Mouse (Mus musculus): ENCODE results near the gene 4930404N11Rik. TPM values are rescaled to one million over a fixed set of nuclear protein-coding genes. Genes with fewer than 3 reads are reported as not detected.
A peak's percentile ranks its signal among the peaks of the same experiment; 100 is the strongest.

4930404N11Rik gene
- polyA plus RNA-seq, 1 experiment from 2014 or later = 0.94 TPM

- under 1% methylated on average over 38 of the region's 38 CpGs for WGBS (ENCODE audit: insufficient replicate concordance)
- DNase-seq (peak; percentile 96), ATAC-seq (no peak)
- Histone ChIP-seq H3K36me3 (replicated peaks; ENCODE audit: insufficient read depth, low read length) (peaks cover 35% of the 10 kb centered on the region), H3K4me3 (ENCODE audit: low read depth, low read length) (peak overlapping the region; percentile 75), H3K9me3 (ENCODE audit: low read length) (no peaks in the 10 kb centered on the region), H3K9ac (replicated peaks) (peak overlapping the region; percentile 66), H3K4me2 (ENCODE audit: low read depth, low read length) (peak overlapping the region; percentile 88), H3K4me1 (ENCODE audit: insufficient read depth) (peaks cover 39% of the 10 kb centered on the region), H3K27ac (ENCODE audit: low read depth) (peak overlapping the region; percentile 89), H3K27me3 (ENCODE audit: insufficient read depth, low read length) (no peaks in the 10 kb centered on the region)
- TF ChIP-seq CTCF (IDR thresholded peaks at IDR 0.05; ENCODE audit: low read depth) (no peak), EP300 (IDR thresholded peaks at IDR 0.05; ENCODE audit: low read depth) (no peak)
Observed at GRCm38 (mm10) chr10:81319741-81320549, 45.7 kb downstream of the 4930404N11Rik start.

DNA sequence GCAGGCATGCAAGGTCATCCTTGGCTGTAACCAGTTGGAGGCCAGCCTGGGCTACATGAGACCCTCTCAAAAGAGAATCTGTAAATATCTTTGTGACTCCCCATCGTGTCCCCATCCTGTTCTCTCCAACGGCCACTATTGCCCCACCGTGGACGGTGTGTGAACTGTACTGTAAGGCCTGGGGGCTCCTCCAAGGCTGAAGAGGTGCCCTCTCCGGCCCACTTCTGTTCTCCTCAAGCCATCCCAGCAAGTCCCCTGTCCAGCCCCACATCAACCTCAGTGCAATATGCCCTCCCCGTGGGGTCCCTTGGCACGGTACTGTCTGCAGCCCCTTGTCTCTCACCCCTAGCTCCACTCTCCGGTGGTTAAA, 46.3 kb downstream of the 4930404N11Rik start:
- Histone ChIP-seq H3K36me3 (replicated peaks; ENCODE audit: insufficient read depth, low read length) (peaks cover 33% of the 10 kb centered on the region), H3K4me2 (ENCODE audit: low read depth, low read length) (peak overlapping the region; percentile 88), H3K9ac (replicated peaks) (peak overlapping the region; percentile 66), H3K4me3 (ENCODE audit: low read depth, low read length) (peak overlapping the region; percentile 75), H3K4me1 (ENCODE audit: insufficient read depth) (peaks cover 39% of the 10 kb centered on the region), H3K27me3 (ENCODE audit: insufficient read depth, low read length) (no peaks in the 10 kb centered on the region), H3K9me3 (ENCODE audit: low read length) (no peaks in the 10 kb centered on the region), H3K27ac (ENCODE audit: low read depth) (peak overlapping the region; percentile 89)
- no peak for ATAC-seq
- TF ChIP-seq CTCF (IDR thresholded peaks at IDR 0.05; ENCODE audit: low read depth) (peak; percentile 36), EP300 (IDR thresholded peaks at IDR 0.05; ENCODE audit: low read depth) (no peak)
- DNase-seq = no peak
- 43% methylated on average over 8 of the region's 8 CpGs for WGBS (ENCODE audit: insufficient replicate concordance)

GRCm38 (mm10) chr10:81318589-81319329, 46.9 kb downstream of the 4930404N11Rik start:
- Histone ChIP-seq H3K4me2 (ENCODE audit: low read depth, low read length) (0 out of 2 replicates have a peak overlapping the region, but pooled peaks have one; percentile 88), H3K9me3 (ENCODE audit: low read length) (no peaks in the 10 kb centered on the region), H3K4me1 (ENCODE audit: insufficient read depth) (peaks cover 39% of the 10 kb centered on the region), H3K27ac (ENCODE audit: low read depth) (peak overlapping the region; percentile 56; the same call in 1 of the 2 replicates), H3K36me3 (replicated peaks; ENCODE audit: insufficient read depth, low read length) (peaks cover 30% of the 10 kb centered on the region), H3K9ac (replicated peaks) (no peak overlapping the region), H3K4me3 (ENCODE audit: low read depth, low read length) (no peak overlapping the region), H3K27me3 (ENCODE audit: insufficient read depth, low read length) (no peaks in the 10 kb centered on the region)
- 72% methylated on average over 13 of the region's 13 CpGs for WGBS (ENCODE audit: insufficient replicate concordance)
- DNase-seq (peak; percentile 77), ATAC-seq (no peak)
- TF ChIP-seq CTCF (IDR thresholded peaks at IDR 0.05; ENCODE audit: low read depth) = no peak
- no peak for TF ChIP-seq EP300 (IDR thresholded peaks at IDR 0.05; ENCODE audit: low read depth)

DNA sequence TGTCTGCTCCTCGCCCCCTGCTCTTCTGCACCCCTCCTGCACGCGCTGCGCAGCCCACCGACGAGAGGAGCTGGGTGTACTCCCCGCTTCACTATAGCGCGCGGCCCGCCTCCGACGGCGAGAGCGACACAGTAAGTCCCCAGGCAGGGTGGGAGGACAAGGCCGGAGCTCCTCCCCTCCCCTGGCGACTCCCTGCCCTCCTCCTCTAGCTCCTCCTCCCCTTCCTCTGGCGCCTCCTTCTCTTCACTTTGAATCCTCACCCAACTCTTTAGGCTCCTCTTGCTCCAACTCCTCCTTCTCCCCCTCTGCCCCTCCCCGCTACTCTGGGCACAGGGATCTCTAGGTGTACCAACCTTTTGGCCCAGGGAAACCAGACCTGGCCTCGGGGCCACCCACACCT, 48.3 kb downstream of the 4930404N11Rik start:
- WGBS (ENCODE audit: insufficient replicate concordance) = 38% methylated on average over 20 of the region's 20 CpGs
- Histone ChIP-seq H3K27me3 (ENCODE audit: insufficient read depth, low read length) (no peaks in the 10 kb centered on the region), H3K27ac (ENCODE audit: low read depth) (no peak overlapping the region), H3K9ac (replicated peaks) (no peak overlapping the region), H3K36me3 (replicated peaks; ENCODE audit: insufficient read depth, low read length) (peaks cover 27% of the 10 kb centered on the region), H3K4me3 (ENCODE audit: low read depth, low read length) (no peak overlapping the region), H3K9me3 (ENCODE audit: low read length) (no peaks in the 10 kb centered on the region), H3K4me2 (ENCODE audit: low read depth, low read length) (peak overlapping the region; percentile 60), H3K4me1 (ENCODE audit: insufficient read depth) (peaks cover 39% of the 10 kb centered on the region)
- ATAC-seq = no peak
- TF ChIP-seq EP300 (IDR thresholded peaks at IDR 0.05; ENCODE audit: low read depth) = no peak
- TF ChIP-seq CTCF (IDR thresholded peaks at IDR 0.05; ENCODE audit: low read depth) = no peak
- peak; percentile 62 for DNase-seq

- Histone ChIP-seq H3K27me3 (ENCODE audit: insufficient read depth, low read length) (no peaks in the 10 kb centered on the region), H3K4me1 (ENCODE audit: insufficient read depth) (peaks cover 33% of the 10 kb centered on the region), H3K4me3 (ENCODE audit: low read depth, low read length) (no peak overlapping the region), H3K27ac (ENCODE audit: low read depth) (no peak overlapping the region), H3K9ac (replicated peaks) (peak overlapping the region; percentile 35; the same call in 1 of the 2 replicates), H3K4me2 (ENCODE audit: low read depth, low read length) (peak overlapping the region; percentile 60), H3K9me3 (ENCODE audit: low read length) (no peaks in the 10 kb centered on the region), H3K36me3 (replicated peaks; ENCODE audit: insufficient read depth, low read length) (peaks cover 31% of the 10 kb centered on the region)
- DNase-seq (no peak), ATAC-seq (no peak)
- 72% methylated on average over 14 of the region's 16 CpGs for WGBS (ENCODE audit: insufficient replicate concordance)
- peak; percentile 62 for TF ChIP-seq CTCF (IDR thresholded peaks at IDR 0.05; ENCODE audit: low read depth)
- no peak for TF ChIP-seq EP300 (IDR thresholded peaks at IDR 0.05; ENCODE audit: low read depth)
Observed at GRCm38 (mm10) chr10:81316338-81317060, 49.1 kb downstream of the 4930404N11Rik start.
